Mouse (Mus musculus): Measurements from ENCODE around the gene Tnfsf18.

- TF ChIP-seq GATA1 (IDR thresholded peaks at IDR 0.05; ENCODE audit: borderline replicate concordance, low read length) (no peak), FLI1 (IDR thresholded peaks at IDR 0.05; ENCODE audit: low read length) (no peak)
These were observed 42.7 kb upstream of the Tnfsf18 start for GRCm38 (mm10) chr1:161451683-161452245.
